Mouse (Mus musculus) liver, postnatal 0 days (tissue): ENCODE results near the gene Treh. TPM values are rescaled to one million over a fixed set of nuclear protein-coding genes. Genes with fewer than 3 reads are reported as not detected.

Experiments
- ATAC-seq: fragments of 200-750 bp; cut with Nextera tagmentation; 2 replicates; pipeline ENCODE4 v1.8.0; 2017; ENCODE audit warnings: mild to moderate bottlenecking, moderate library complexity
- DNase-seq: peaks from one replicate; pipeline ENCODE4 v3.0.0-alpha.2; 2016
- H3K27ac ChIP-seq: fragments of 300-500 bp; sonication (generic); 2 replicates; pipeline ENCODE4 v1.5.1; 2014; ENCODE audit warnings: antibody characterized with exemption, moderate library complexity, mild to moderate bottlenecking, low read depth
- H3K27me3 ChIP-seq: fragments of 300-500 bp; sonication (generic); 2 replicates; pipeline ENCODE4 v1.6.1; 2014; ENCODE audit warnings: low read length, control low read depth, mixed read lengths; ENCODE audit not compliant: insufficient read depth
- H3K36me3 ChIP-seq: fragments of 300-500 bp; sonication (generic); replicated peaks from 2 replicates; pipeline ENCODE4 v1.6.1; 2014; ENCODE audit warnings: mild to moderate bottlenecking, control low read depth, low read length, moderate library complexity, mixed read lengths; ENCODE audit not compliant: insufficient read depth
- H3K4me1 ChIP-seq: fragments of 300-500 bp; sonication (generic); 2 replicates; pipeline ENCODE4 v1.6.1; 2014; ENCODE audit warnings: antibody characterized with exemption, mild to moderate bottlenecking, control low read depth; ENCODE audit not compliant: insufficient read depth
- H3K4me2 ChIP-seq: fragments of 300-500 bp; sonication (generic); 2 replicates; pipeline ENCODE4 v1.6.1; 2014; ENCODE audit warnings: low read depth, mild to moderate bottlenecking, low read length, moderate library complexity, mixed read lengths
- H3K4me3 ChIP-seq: fragments of 300-500 bp; sonication (generic); 2 replicates; pipeline ENCODE4 v1.5.1; 2014; ENCODE audit warnings: low read depth, low read length
- H3K9ac ChIP-seq: fragments of 300-500 bp; sonication (generic); replicated peaks from 2 replicates; pipeline ENCODE4 v1.6.1; 2014; ENCODE audit warnings: mild to moderate bottlenecking, moderate library complexity
- H3K9me3 ChIP-seq: fragments of 300-500 bp; sonication (generic); 2 replicates; pipeline ENCODE4 v1.6.1; 2016; ENCODE audit warnings: mild to moderate bottlenecking, control low read depth, low read length, mixed read lengths
- CTCF ChIP-seq: sonication (generic); IDR thresholded peaks from 2 replicates; pipeline ENCODE4 v1.5.1; 2016; ENCODE audit warnings: antibody characterized with exemption, low read depth
- EP300 ChIP-seq: IDR thresholded peaks from 2 replicates; pipeline ENCODE4 v1.6.1; 2016; ENCODE audit warnings: antibody characterized with exemption, low read depth, mild to moderate bottlenecking
- WGBS: fragments of 180-500 bp; shearing (Covaris S2); extraction: QIAGEN DNeasy Blood & Tissue Kit; methylation state at CpG from one replicate; pipeline ENCODE4 v1.1.7; 2014; ENCODE audit not compliant: insufficient replicate concordance; 5-methylcytosine and 5-hydroxymethylcytosine counted together
- polyA plus RNA-seq: library from polyadenylated mRNA; unstranded; fragments of >200 nt; fragmentation: Nextera tagmentation; extraction: Ambion mirVana; gene quantifications from 2 replicates; pipeline ENCODE4 v1.2.1, GENCODE M21; 2015

Treh gene
- polyA plus RNA-seq, 1 experiment from 2014 or later = 0.94 TPM

DNA sequence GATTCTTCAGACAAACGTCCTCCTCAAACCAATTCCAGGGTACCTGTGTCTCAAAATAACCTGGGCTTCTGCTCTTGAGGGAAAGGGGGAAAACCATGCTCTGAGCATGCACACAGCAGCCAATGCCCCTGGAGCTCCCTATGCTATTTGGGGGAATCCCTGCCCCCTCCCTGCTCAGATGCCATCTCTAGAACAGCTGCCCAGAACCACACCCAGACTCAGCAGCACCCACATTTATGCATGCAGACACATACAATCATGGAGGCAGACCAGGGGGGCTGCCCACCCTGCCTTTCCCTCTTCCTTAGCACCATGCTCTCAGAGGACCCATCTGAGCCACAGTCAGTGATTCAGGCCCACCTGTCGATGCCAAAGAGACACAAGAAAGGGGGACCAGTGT is 40.5 kb downstream of the Treh start:
- WGBS = 54% methylated on average over 2 of the region's 2 CpGs
- no peaks in the 10 kb centered on the region for H3K9me3 ChIP-seq
- peaks cover 2% of the 10 kb centered on the region; the same call in 1 of the 2 replicates for H3K4me1 ChIP-seq
- H3K27me3 ChIP-seq = no peaks in the 10 kb centered on the region
- no peak overlapping the region for H3K9ac ChIP-seq
- no peak for TF ChIP-seq CTCF
- TF ChIP-seq EP300 = no peak
- H3K36me3 ChIP-seq = 0 out of 2 replicates have a peak, but pooled peaks cover 3% of the 10 kb centered on the region
- H3K27ac ChIP-seq = no peak overlapping the region
- no peak for DNase-seq
- no peak overlapping the region for H3K4me3 ChIP-seq
- ATAC-seq = no peak
- H3K4me2 ChIP-seq = no peak overlapping the region

DNA sequence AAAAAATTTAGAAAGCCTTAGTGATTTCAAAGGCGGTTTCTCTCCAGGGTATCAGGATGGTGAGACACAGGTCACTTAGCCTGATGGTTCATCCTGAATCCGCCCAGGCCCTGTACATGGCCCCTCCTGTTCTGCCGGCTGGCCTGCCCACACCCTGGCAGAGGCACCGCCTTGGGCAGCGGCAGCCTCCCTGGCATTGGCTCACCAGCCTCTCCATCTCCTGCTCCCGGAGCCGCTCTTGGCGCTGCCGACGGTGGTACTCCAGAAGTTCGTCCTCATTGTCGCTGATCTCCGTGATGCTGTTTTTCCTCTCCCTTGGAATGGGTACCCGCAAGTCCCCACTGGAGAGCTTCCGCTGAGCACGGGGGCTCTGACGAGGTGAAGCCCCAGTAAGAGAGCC is 42.1 kb downstream of the Treh start:
- DNase-seq (no peak), ATAC-seq (no peak)
- H3K27me3 ChIP-seq = no peaks in the 10 kb centered on the region
- H3K4me2 ChIP-seq = no peak overlapping the region
- WGBS = 86% methylated on average over 15 of the region's 17 CpGs
- H3K4me3 ChIP-seq = no peak overlapping the region
- H3K4me1 ChIP-seq = no peaks in the 10 kb centered on the region; the same call in 1 of the 2 replicates
- H3K27ac ChIP-seq = no peak overlapping the region
- no peaks in the 10 kb centered on the region for H3K9me3 ChIP-seq
- TF ChIP-seq EP300 (no peak), CTCF (no peak)
- H3K9ac ChIP-seq = no peak overlapping the region
- H3K36me3 ChIP-seq = 0 out of 2 replicates have a peak, but pooled peaks cover 3% of the 10 kb centered on the region

GRCm38 (mm10) chr9:44715705-44716362 is 42.8 kb downstream of the Treh start:
- Histone ChIP-seq H3K27me3 (no peaks in the 10 kb centered on the region; the same call in 1 of the 2 replicates), H3K4me3 (no peak overlapping the region), H3K4me1 (peaks cover 7% of the 10 kb centered on the region), H3K4me2 (no peak overlapping the region), H3K36me3 (0 out of 2 replicates have a peak, but pooled peaks cover 3% of the 10 kb centered on the region), H3K9me3 (no peaks in the 10 kb centered on the region), H3K9ac (no peak overlapping the region), H3K27ac (no peak overlapping the region)
- ATAC-seq (no peak), DNase-seq (no peak)
- WGBS = 88% methylated on average over 29 of the region's 29 CpGs
- TF ChIP-seq CTCF (no peak), EP300 (no peak)

DNA sequence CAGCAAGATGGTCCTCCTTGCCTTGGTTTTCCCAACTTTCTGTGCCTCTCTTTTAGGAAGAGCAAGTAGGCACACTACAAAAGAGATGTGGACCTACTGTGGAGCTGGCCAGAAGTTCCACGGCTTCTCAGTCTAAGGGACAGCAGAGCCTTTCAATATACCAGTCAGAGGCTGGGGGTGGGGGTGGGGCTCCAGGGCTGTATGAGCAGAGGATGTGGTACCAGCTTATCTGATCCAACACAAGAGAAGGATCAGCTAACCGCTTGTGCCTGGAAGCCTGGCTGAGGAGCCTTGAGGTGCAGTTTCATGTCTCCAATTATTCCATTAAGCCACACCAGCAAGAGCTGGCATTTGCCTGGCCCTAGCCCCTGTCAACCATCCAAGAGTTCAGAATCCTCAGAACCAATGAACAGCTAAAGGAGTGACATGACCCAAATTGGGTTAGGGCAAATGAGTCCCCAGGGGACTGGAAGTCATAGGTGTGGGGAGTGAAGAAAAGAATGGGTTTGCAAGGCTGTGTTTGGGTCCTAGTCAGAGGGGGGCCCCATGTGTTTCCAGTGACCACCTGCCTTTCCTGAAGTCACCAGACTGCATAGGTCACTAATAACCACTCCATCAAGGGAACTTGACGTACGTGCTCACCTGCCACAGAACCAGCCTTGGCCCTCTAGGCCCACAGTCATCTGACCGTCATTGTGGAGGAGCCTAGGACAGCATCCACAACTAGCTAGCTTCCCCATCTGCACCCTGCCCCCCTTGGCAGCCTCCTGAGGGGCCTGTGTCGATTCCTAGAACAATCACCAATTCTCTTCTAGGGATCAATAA is 44.2 kb downstream of the Treh start:
- DNase-seq (no peak), ATAC-seq (no peak)
- TF ChIP-seq CTCF = no peak
- TF ChIP-seq EP300 = no peak
- Histone ChIP-seq H3K9ac (no peak overlapping the region), H3K4me3 (no peak overlapping the region), H3K9me3 (no peaks in the 10 kb centered on the region), H3K4me1 (peaks cover 12% of the 10 kb centered on the region), H3K27me3 (no peaks in the 10 kb centered on the region; the same call in 1 of the 2 replicates), H3K27ac (no peak overlapping the region), H3K36me3 (no peaks in the 10 kb centered on the region), H3K4me2 (no peak overlapping the region)
- 70% methylated on average over 6 of the region's 6 CpGs for WGBS

DNA sequence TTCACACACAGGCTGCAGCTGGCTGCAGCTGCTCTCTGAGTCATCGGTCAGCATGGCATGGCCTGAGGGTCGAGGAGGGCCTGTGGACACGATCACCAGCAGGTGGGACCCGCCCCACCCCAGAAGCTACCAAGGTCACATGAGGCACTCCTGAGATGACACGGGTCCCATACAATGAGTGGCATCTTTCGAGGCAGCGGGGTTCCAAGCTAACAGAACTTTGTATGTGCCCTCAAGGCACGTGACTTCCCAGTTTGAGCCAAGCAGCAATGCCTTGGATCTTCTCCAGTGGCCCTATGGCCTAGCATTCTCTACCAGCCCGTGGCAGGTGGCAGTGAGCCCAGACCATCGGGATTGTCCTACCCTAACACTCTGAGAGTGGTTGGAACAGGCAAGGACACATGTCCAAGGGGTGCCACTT is 44.8 kb downstream of the Treh start:
- Histone ChIP-seq H3K36me3 (no peaks in the 10 kb centered on the region), H3K9me3 (no peaks in the 10 kb centered on the region), H3K4me1 (peaks cover 12% of the 10 kb centered on the region), H3K4me3 (no peak overlapping the region), H3K27ac (no peak overlapping the region), H3K4me2 (no peak overlapping the region), H3K27me3 (no peaks in the 10 kb centered on the region; the same call in 1 of the 2 replicates), H3K9ac (no peak overlapping the region)
- DNase-seq (no peak), ATAC-seq (no peak)
- 70% methylated on average over 10 of the region's 10 CpGs for WGBS
- TF ChIP-seq EP300 (no peak), CTCF (no peak)

GRCm38 (mm10) chr9:44718937-44719631 is 46.1 kb downstream of the Treh start:
- Histone ChIP-seq H3K27me3 (no peaks in the 10 kb centered on the region; the same call in 1 of the 2 replicates), H3K9me3 (no peaks in the 10 kb centered on the region), H3K4me1 (peaks cover 12% of the 10 kb centered on the region), H3K9ac (no peak overlapping the region), H3K4me3 (no peak overlapping the region), H3K36me3 (no peaks in the 10 kb centered on the region), H3K27ac (no peak overlapping the region), H3K4me2 (no peak overlapping the region)
- DNase-seq (no peak), ATAC-seq (no peak)
- WGBS = 72% methylated on average over 12 of the region's 12 CpGs
- TF ChIP-seq EP300 (no peak), CTCF (no peak)
